Mouse (Mus musculus) hindbrain, postnatal 0 days (tissue): ENCODE results near the gene Speer4d. TPM values are rescaled to one million over a fixed set of nuclear protein-coding genes. Genes with fewer than 3 reads are reported as not detected.
"Not testable (repeated sequence)": the region's sequence is repeated elsewhere in the genome, so short reads cannot be mapped to it uniquely, and the experiment has no call there.

Source experiments
- ATAC-seq: fragments of 200-750 bp; cut with Nextera tagmentation; 2 replicates; pipeline ENCODE4 v1.8.0; 2017; ENCODE audit warnings: mild to moderate bottlenecking, moderate TSS enrichment, moderate library complexity
- DNase-seq: peaks from one replicate; pipeline ENCODE4 v3.0.0-alpha.2; 2015; ENCODE audit warnings: low spot score
- H3K27ac ChIP-seq: fragments of 300-500 bp; sonication (generic); 2 replicates; pipeline ENCODE4 v1.5.1; 2014; ENCODE audit warnings: mild to moderate bottlenecking
- H3K27me3 ChIP-seq: fragments of 300-500 bp; sonication (generic); 2 replicates; pipeline ENCODE4 v1.6.1; 2014; ENCODE audit warnings: low read length, mixed read lengths; ENCODE audit not compliant: insufficient read depth
- H3K36me3 ChIP-seq: fragments of 300-500 bp; sonication (generic); 2 replicates; pipeline ENCODE4 v1.6.1; 2014; ENCODE audit warnings: low read length, mixed read lengths; ENCODE audit not compliant: insufficient read depth
- H3K4me1 ChIP-seq: fragments of 300-500 bp; sonication (generic); 2 replicates; pipeline ENCODE4 v1.6.1; 2014; ENCODE audit warnings: antibody characterized with exemption, low read length, mixed read lengths; ENCODE audit not compliant: insufficient read depth
- H3K4me2 ChIP-seq: fragments of 300-500 bp; sonication (generic); 2 replicates; pipeline ENCODE4 v1.6.1; 2014; ENCODE audit warnings: low read depth, mild to moderate bottlenecking, low read length, moderate library complexity, mixed read lengths
- H3K4me3 ChIP-seq: fragments of 300-500 bp; sonication (generic); 2 replicates; pipeline ENCODE4 v1.5.1; 2014; ENCODE audit warnings: low read length
- H3K9ac ChIP-seq: fragments of 300-500 bp; sonication (generic); replicated peaks from 2 replicates; pipeline ENCODE4 v1.6.1; 2014; ENCODE audit warnings: mild to moderate bottlenecking, low read length, moderate library complexity, mixed read lengths
- H3K9me3 ChIP-seq: fragments of 300-500 bp; sonication (generic); 2 replicates; pipeline ENCODE4 v1.6.1; 2016; ENCODE audit warnings: low read length, mixed read lengths
- CTCF ChIP-seq: IDR thresholded peaks from 2 replicates; pipeline ENCODE4 v1.5.1; 2016; ENCODE audit warnings: antibody characterized with exemption, control low read depth, low read depth
- WGBS: fragments of 180-500 bp; shearing (Covaris S2); extraction: QIAGEN DNeasy Blood & Tissue Kit; methylation state at CpG from one replicate; pipeline ENCODE4 v1.1.7; 2014; 5-methylcytosine and 5-hydroxymethylcytosine counted together
- polyA plus RNA-seq: library from polyadenylated mRNA; unstranded; fragments of >200 nt; fragmentation: Nextera tagmentation; extraction: Ambion mirVana; gene quantifications from 2 replicates; pipeline ENCODE4 v1.2.1, GENCODE M21; 2015
- total RNA-seq: library from RNA; depleted of rRNA; stranded (reverse); fragments of >200 nt; gene quantifications from 2 replicates; pipeline ENCODE4 v1.2.3, GENCODE M21; 2014

The Speer4d gene
- total and polyA plus RNA-seq, 2 experiments from 2014 or later = not detected

- H3K9ac ChIP-seq, H3K4me3 ChIP-seq, H3K36me3 ChIP-seq, H3K4me1 ChIP-seq, H3K27me3 ChIP-seq, ATAC-seq, H3K27ac ChIP-seq, H3K4me2 ChIP-seq: not testable (repeated sequence)
- peak; percentile 1 for DNase-seq
- 0 out of 2 replicates have a peak, but pooled peaks have one; percentile 4 for TF ChIP-seq CTCF
- 39% methylated on average over 4 of the region's 4 CpGs for WGBS
- peaks cover 12% of the 10 kb centered on the region for H3K9me3 ChIP-seq
Measured at GRCm38 (mm10) chr5:15600342-15600741, 18.5 kb upstream of the Speer4d start.

- 0 out of 2 replicates have a peak, but pooled peaks have one; percentile 58 for ATAC-seq
Measured at GRCm38 (mm10) chr5:15601481-15601880, 17.4 kb upstream of the Speer4d start.

DNA sequence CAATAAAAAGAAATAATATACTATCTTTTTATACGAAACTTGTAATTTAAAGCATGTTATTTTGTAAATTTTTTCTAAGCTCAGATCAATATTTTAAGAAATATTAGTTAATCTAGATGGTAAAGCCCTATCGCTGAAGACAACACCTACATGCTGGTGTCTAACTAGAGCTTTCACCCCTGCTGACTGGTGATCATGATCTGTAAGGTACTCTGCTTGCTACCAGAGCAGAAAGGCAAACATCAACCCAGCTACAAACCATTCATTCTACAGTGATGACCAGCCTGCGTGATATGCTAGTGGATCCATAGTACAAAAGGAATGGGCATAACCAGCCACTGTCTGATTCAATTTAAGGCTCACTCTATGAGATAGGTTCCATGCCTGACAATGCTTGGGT, 16.9 kb upstream of the Speer4d start:
- not testable (repeated sequence) for H3K4me1 ChIP-seq, DNase-seq, H3K36me3 ChIP-seq, H3K4me2 ChIP-seq, ATAC-seq, H3K4me3 ChIP-seq, H3K9ac ChIP-seq, H3K27me3 ChIP-seq, H3K27ac ChIP-seq
- H3K9me3 ChIP-seq = peaks cover 15% of the 10 kb centered on the region
- 65% methylated on average over 3 of the region's 3 CpGs for WGBS

More at GRCm38 (mm10) chr5:15601481-15601880, 17.4 kb upstream of the Speer4d start:
- H3K4me1 ChIP-seq, H3K4me2 ChIP-seq, H3K4me3 ChIP-seq, H3K27me3 ChIP-seq, H3K27ac ChIP-seq, H3K9ac ChIP-seq, H3K36me3 ChIP-seq: not testable (repeated sequence)
- WGBS = 60% methylated on average over 5 of the region's 5 CpGs
- peaks cover 13% of the 10 kb centered on the region for H3K9me3 ChIP-seq
- DNase-seq = peak; percentile 1

DNA sequence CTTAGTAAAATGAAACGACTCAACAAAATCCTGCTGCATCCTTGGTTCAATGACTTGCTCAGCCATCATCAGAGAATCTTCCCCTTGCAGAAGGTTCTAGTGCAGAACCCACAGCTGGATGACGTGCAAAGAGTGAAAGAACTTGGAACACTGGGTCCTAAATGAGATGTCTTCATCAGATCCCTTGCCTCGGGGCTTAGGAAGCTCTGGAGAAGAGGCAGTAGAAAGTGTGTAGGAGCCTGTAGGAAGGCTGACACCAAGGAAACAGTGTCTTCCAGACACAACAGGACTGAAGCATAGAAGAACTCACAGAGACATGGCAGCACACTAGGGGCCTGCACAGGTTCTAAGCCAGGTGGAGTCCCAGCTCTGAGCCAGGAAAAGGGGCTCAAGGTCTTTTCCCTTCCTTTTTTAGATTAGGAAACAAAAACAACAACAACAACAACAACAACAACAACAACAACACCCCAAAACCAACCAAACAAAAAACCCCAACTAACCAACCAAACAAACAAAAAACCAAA, 16.4 kb upstream of the Speer4d start:
- H3K9me3 ChIP-seq = peaks cover 15% of the 10 kb centered on the region
- not testable (repeated sequence) for H3K4me1 ChIP-seq, H3K36me3 ChIP-seq, H3K4me2 ChIP-seq, H3K27ac ChIP-seq, H3K4me3 ChIP-seq, DNase-seq, H3K27me3 ChIP-seq, ATAC-seq, H3K9ac ChIP-seq
- 64% methylated on average over 3 of the region's 3 CpGs for WGBS

DNA sequence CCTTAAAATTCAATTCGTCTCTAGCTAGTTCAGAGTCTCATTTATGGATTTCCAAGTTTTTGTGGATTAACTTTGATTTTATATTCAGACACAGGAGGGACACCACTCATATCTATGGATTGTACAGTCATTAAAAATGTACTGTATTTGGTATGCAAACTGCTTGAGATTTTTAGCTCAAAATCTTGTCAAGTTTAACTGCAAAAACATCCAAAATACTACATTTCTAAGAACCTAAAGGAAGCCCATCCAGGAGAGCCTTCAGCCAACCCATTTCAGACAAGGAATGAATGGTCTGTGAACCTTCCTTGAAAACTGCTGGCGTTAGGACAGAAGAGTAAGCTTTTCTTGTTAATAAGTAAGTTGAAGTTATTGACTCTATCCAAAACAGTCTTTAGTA, 15.9 kb upstream of the Speer4d start:
- H3K36me3 ChIP-seq, H3K9ac ChIP-seq, H3K27ac ChIP-seq, ATAC-seq, H3K4me1 ChIP-seq, H3K4me3 ChIP-seq, DNase-seq, H3K4me2 ChIP-seq, H3K27me3 ChIP-seq: not testable (repeated sequence)
- WGBS = 68% methylated on average over 2 of the region's 2 CpGs
- peaks cover 15% of the 10 kb centered on the region for H3K9me3 ChIP-seq

DNA sequence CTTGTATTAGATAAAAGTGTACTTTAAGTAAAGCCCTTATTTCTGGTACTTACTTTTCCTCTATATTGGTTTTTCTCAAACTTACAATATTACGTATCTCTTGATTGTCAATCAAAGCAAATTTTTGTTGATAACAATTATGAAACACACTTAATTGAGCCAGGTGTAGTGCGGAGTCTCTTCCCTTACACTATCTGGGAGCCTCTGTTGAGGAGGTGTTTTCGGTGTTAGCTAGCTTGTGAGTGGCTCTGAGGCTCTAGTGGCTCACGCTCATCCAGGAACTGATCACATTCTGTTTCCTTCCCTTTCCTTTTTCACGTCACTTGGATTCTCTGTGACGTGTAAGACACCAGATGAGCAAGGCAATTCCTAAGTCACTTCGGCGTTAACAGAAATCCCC, 15.3 kb upstream of the Speer4d start:
- H3K36me3 ChIP-seq, DNase-seq, H3K4me3 ChIP-seq, ATAC-seq, H3K27ac ChIP-seq, H3K4me2 ChIP-seq, H3K9ac ChIP-seq, H3K4me1 ChIP-seq, H3K27me3 ChIP-seq: not testable (repeated sequence)
- 75% methylated on average over 8 of the region's 8 CpGs for WGBS
- H3K9me3 ChIP-seq = peaks cover 15% of the 10 kb centered on the region

GRCm38 (mm10) chr5:15606677-15607076, 12.2 kb upstream of the Speer4d start:
- H3K27ac ChIP-seq, H3K36me3 ChIP-seq, H3K4me3 ChIP-seq, H3K9me3 ChIP-seq, H3K9ac ChIP-seq, DNase-seq, H3K4me1 ChIP-seq, H3K27me3 ChIP-seq, H3K4me2 ChIP-seq: not testable (repeated sequence)
- 0 out of 2 replicates have a peak, but pooled peaks have one; percentile 47 for ATAC-seq
- 70% methylated on average over 5 of the region's 6 CpGs for whole genome bisulfite sequencing
